Mouse (Mus musculus): ENCODE results near the gene Pml.
"Not testable (repeated sequence)": the region's sequence is repeated elsewhere in the genome, so short reads cannot be mapped to it uniquely, and the experiment has no call there.

Gene Pml

DNA sequence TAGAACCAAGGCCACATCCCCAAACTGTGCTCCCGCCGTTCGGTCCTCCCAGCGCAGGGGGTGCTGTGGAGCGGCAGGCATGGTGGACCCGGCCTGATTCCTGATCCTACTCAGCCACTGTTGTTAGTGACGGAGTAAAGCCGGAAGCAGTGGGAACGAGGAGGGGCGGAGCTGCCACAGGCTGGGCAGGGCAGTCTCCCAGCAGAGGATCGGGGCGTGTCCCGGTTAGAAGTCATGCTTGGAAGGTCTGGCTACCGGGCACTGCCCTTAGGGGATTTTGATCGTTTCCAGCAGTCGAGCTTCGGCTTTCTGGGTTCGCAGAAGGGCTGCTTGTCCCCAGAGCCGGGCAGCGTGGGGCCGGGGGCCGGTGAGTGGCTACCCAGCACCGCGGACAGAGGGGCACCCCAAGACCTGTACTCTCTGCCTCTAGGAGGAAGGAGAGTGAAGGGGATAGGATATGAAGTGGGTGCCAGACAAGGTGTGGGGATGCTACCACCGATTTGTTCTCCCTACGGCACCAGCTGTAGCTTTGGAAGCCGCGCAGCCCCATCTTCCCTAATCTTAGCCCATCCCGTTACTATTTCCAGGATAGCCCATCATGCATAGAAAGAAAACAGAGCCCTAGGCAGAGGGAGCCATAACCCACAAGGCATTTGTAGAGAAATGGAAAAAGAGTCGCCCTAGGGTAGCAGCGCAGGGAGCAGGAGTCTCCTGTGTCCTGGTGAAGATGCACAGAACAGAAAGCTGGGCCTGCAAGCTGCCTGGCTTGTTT is 3.6 kb upstream of the Pml start, which contains the start of gene Stoml1:
Stoml1 (plus strand) TSS at position 132 of the 772 bp plus-strand sequence.
- Histone ChIP-seq H3K36me3 (ENCODE audit: insufficient read depth, low read length) (peaks cover 33% of the 10 kb centered on the region), H3K27me3 (ENCODE audit: insufficient read depth, low read length) (no peaks in the 10 kb centered on the region), H3K4me3 (replicated peaks; ENCODE audit: low read length) (peak within 1 kb of the TSS; percentile 95), H3K4me1 (replicated peaks; ENCODE audit: low read depth, low read length) (peaks cover 74% of the 10 kb centered on the region), H3K9me3 (ENCODE audit: low read length) (no peaks in the 10 kb centered on the region)
- TF ChIP-seq NANOG (IDR thresholded peaks at IDR 0.05; ENCODE audit: borderline replicate concordance, low read length) (no peak), CTCF (conservative IDR thresholded peaks at IDR 0.05; ENCODE audit: low read length) (peak; percentile 72)

DNA sequence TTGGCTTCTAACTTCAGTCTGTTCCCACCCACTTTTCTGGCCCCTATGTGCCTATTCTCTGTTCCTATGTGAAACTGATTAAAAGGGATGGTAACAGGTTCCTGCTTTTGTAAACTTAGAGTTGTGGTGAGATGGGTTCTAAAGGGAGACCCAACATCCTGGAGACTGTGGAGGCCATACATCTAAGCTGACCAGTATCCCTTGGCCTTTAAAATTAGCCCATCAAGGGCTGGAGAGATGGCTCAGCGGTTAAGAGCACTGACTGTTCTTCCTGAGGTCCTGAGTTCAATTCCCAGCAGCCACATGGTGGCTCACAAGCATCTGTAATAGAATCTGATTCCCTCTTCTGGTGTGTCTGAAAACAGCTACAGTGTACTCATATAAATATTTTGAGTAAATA is 1.1 kb upstream of the Pml start:
- not testable (repeated sequence) for H3K9me3 ChIP-seq (ENCODE audit: low read length); H3K27me3 ChIP-seq (ENCODE audit: insufficient read depth, low read length)
- Histone ChIP-seq H3K4me1 (replicated peaks; ENCODE audit: low read depth, low read length) (peaks cover 63% of the 10 kb centered on the region), H3K4me3 (replicated peaks; ENCODE audit: low read length) (peak overlapping the region; percentile 95; the same call in 1 of the 2 replicates), H3K36me3 (ENCODE audit: insufficient read depth, low read length) (peaks cover 24% of the 10 kb centered on the region)

DNA sequence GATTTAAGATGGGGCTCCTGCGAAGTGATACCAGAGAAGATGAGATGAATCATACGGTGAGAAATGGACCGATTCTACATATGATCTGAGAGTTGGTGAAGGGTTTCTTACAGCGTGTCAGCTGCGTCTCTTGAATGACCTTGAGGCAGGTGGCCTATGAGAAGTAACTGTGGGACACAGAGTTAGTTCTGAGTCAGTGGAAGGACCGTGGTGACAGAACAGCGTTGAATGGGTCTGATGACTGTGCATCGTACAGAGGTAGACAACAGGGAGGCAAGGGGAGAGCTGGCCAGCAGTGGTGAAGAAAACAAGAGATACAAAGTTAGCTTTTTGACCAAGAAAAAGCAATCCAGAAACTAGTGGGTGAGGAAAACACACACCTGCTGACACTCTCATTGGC is 736 bp upstream of the Pml start:
- Histone ChIP-seq H3K4me3 (replicated peaks; ENCODE audit: low read length) (peak overlapping the region; percentile 95), H3K9me3 (ENCODE audit: low read length) (no peaks in the 10 kb centered on the region)

DNA sequence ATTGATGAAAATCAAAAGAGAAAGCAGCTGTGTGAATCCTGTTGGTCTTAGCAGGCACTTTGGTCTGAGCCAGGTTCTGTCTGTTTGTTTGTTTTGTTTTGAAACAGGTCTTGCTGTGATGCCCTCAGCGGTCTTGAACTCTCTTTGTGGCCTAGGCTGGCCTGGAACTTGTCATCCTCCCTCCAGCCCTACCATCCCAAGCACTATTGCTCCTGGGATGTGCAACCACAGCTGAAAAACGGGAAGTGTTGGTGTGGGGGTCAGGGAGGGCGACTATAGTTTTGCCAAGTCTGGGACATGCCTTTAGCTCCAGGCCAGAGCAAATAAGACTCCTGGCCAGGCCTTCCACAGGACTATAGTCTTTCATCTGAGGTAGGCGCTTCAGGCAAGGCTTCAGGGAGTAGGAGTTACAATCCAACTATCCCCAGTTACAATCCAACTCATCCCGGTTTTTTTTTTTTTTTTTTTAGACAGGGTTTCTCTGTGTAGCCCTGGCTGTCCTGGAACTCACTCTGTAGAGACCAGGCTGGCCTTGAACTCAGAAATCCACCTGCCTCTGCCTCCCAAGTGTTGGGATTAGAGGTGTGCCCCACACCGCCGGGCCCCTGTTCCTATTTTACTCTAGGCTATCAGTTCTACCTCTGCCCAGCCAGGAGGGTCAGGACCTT is 706 bp downstream of the Pml start:
- TF ChIP-seq POU5F1 (IDR thresholded peaks at IDR 0.05; ENCODE audit: borderline replicate concordance, low read length) (no peak), CTCF (conservative IDR thresholded peaks at IDR 0.05; ENCODE audit: low read length) (no peak), NANOG (IDR thresholded peaks at IDR 0.05; ENCODE audit: borderline replicate concordance, low read length) (no peak)
- H3K4me3 ChIP-seq (replicated peaks; ENCODE audit: low read length), result peak overlapping the region; percentile 95
- H3K4me1 ChIP-seq (replicated peaks; ENCODE audit: low read depth, low read length), result peaks cover 62% of the 10 kb centered on the region
- H3K36me3 ChIP-seq (ENCODE audit: insufficient read depth, low read length), result peaks cover 32% of the 10 kb centered on the region
- no peaks in the 10 kb centered on the region for H3K9me3 ChIP-seq (ENCODE audit: low read length)
- H3K27me3 ChIP-seq (ENCODE audit: insufficient read depth, low read length), result no peaks in the 10 kb centered on the region

More for the DNA sequence above, 736 bp upstream of the Pml start:
- no peaks in the 10 kb centered on the region for H3K27me3 ChIP-seq (ENCODE audit: insufficient read depth, low read length)
- TF ChIP-seq NANOG (IDR thresholded peaks at IDR 0.05; ENCODE audit: borderline replicate concordance, low read length) (no peak), CTCF (conservative IDR thresholded peaks at IDR 0.05; ENCODE audit: low read length) (no peak), POU5F1 (IDR thresholded peaks at IDR 0.05; ENCODE audit: borderline replicate concordance, low read length) (no peak)
- H3K36me3 ChIP-seq (ENCODE audit: insufficient read depth, low read length), result peaks cover 21% of the 10 kb centered on the region
- H3K4me1 ChIP-seq (replicated peaks; ENCODE audit: low read depth, low read length), result peaks cover 61% of the 10 kb centered on the region

DNA sequence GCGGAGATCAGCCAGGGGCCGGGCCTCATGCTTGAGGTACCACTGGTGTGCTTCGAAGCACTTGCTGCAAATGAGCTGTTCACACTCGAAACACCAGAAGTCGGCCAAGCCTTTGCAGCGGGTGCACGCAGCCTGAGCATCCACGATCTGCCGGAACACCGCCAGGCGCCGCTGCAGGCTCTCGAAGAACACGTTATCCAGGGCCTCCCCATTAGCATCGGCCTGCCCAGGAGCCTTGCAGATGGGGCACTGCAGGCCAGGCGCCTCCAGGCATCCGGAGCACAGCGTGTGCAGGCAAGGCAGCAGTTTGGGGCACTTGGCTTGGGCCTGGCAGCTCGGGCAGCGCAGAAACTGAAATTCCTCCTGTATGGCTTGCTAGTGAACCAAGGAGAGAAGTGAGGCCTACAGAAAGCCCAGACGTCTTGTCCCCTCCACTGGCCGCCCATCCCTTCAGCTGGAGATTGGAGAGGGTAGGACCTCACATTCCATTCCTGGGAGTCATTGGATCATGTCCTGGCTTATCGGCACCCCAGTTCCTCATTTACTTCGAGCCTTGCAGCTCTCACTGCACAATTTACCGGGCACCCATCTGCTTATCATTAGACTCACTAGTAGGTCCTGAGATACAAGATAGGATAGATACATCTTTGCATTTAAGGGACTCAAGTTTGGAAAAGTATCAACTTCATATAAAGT is 2.4 kb downstream of the Pml start:
- peaks cover 73% of the 10 kb centered on the region for H3K4me1 ChIP-seq (replicated peaks; ENCODE audit: low read depth, low read length)
- no peaks in the 10 kb centered on the region for H3K9me3 ChIP-seq (ENCODE audit: low read length)
- peak overlapping the region; percentile 95 for H3K4me3 ChIP-seq (replicated peaks; ENCODE audit: low read length)
- TF ChIP-seq CTCF (conservative IDR thresholded peaks at IDR 0.05; ENCODE audit: low read length), result peak; percentile 56
- no peak for TF ChIP-seq POU5F1 (IDR thresholded peaks at IDR 0.05; ENCODE audit: borderline replicate concordance, low read length)
- no peaks in the 10 kb centered on the region for H3K27me3 ChIP-seq (ENCODE audit: insufficient read depth, low read length)
- peaks cover 49% of the 10 kb centered on the region for H3K36me3 ChIP-seq (ENCODE audit: insufficient read depth, low read length)

DNA sequence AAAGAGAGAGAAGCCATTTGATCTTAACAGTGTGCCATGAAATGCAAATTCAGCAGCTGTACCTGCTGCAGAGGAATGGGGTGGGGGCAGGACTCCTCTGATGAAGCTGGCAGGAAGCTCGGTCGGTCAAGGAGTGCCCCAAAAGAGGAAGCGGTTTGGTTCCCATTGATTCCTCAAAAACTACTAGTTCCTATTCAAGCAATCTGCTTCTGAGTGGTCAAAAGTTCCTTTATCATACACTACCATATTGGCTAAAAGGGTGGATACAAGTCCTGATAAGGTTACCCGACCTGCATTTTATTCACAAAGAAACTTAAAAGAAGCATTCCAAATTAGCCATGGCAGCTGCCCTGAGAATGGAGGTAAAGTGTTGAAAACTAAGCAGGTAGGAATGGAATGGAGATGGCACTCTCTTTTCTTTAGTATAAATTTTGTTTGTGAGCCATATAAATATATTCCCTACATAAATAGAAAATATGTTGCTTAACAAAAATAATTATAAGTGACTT is 3.4 kb downstream of the Pml start:
- peaks cover 56% of the 10 kb centered on the region for H3K36me3 ChIP-seq (ENCODE audit: insufficient read depth, low read length)
- no peaks in the 10 kb centered on the region for H3K27me3 ChIP-seq (ENCODE audit: insufficient read depth, low read length)
- no peaks in the 10 kb centered on the region for H3K9me3 ChIP-seq (ENCODE audit: low read length)
- TF ChIP-seq NANOG (IDR thresholded peaks at IDR 0.05; ENCODE audit: borderline replicate concordance, low read length) (no peak), POU5F1 (IDR thresholded peaks at IDR 0.05; ENCODE audit: borderline replicate concordance, low read length) (no peak), CTCF (conservative IDR thresholded peaks at IDR 0.05; ENCODE audit: low read length) (no peak)
- peak overlapping the region; percentile 95 for H3K4me3 ChIP-seq (replicated peaks; ENCODE audit: low read length)
- peaks cover 73% of the 10 kb centered on the region for H3K4me1 ChIP-seq (replicated peaks; ENCODE audit: low read depth, low read length)

DNA sequence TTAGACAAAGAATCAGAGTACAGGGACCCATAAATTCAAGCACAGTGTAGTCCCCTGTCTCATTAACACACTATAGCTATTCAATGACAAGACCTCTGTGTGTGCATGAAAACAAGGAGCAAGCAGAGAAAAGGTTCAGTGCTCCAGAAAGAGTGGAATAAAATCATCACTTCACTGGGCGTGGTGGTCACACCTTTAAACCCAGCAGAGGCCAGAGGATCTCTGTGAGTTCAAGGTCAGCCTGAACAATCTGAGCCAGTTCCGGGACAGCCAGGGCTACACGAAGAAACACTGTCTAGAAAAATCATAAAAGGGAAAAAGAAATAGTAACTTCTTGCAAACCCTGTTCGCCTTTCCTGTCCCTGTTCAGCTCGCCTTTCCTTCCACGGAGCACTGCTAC is 5.9 kb downstream of the Pml start:
- no peaks in the 10 kb centered on the region for H3K9me3 ChIP-seq (ENCODE audit: low read length)
- H3K4me1 ChIP-seq (replicated peaks; ENCODE audit: low read depth, low read length), result peaks cover 80% of the 10 kb centered on the region
- peaks cover 78% of the 10 kb centered on the region for H3K36me3 ChIP-seq (ENCODE audit: insufficient read depth, low read length)
- TF ChIP-seq POU5F1 (IDR thresholded peaks at IDR 0.05; ENCODE audit: borderline replicate concordance, low read length) (no peak), NANOG (IDR thresholded peaks at IDR 0.05; ENCODE audit: borderline replicate concordance, low read length) (no peak)
- no peaks in the 10 kb centered on the region for H3K27me3 ChIP-seq (ENCODE audit: insufficient read depth, low read length)
- peak overlapping the region; percentile 95 for H3K4me3 ChIP-seq (replicated peaks; ENCODE audit: low read length)

DNA sequence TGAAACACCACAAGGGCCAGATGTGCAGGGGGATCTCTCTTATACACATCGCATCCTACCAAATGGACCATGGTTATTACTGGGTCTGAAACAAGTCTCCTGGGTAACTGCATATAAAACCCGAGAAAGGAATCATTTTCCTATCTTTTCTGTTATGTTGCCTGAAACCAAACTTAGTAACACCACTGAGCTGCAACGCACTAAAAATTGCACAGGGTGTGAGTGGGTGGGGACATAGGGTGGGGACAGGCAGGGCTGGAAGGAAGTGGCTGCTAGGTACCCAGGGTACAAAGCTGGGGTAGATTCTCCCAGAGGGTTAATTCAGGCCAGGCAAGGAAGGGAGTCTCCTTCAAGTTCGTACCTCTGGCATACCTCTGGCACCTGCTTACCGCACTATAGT is 6.9 kb downstream of the Pml start:
- peaks cover 82% of the 10 kb centered on the region for H3K36me3 ChIP-seq (ENCODE audit: insufficient read depth, low read length)

More for the DNA sequence above, 6.9 kb downstream of the Pml start:
- H3K9me3 ChIP-seq (ENCODE audit: low read length), result no peaks in the 10 kb centered on the region
- H3K27me3 ChIP-seq (ENCODE audit: insufficient read depth, low read length), result no peaks in the 10 kb centered on the region
- TF ChIP-seq CTCF (conservative IDR thresholded peaks at IDR 0.05; ENCODE audit: low read length) (no peak), NANOG (IDR thresholded peaks at IDR 0.05; ENCODE audit: borderline replicate concordance, low read length) (no peak), POU5F1 (IDR thresholded peaks at IDR 0.05; ENCODE audit: borderline replicate concordance, low read length) (no peak)
- peaks cover 81% of the 10 kb centered on the region for H3K4me1 ChIP-seq (replicated peaks; ENCODE audit: low read depth, low read length)
- H3K4me3 ChIP-seq (replicated peaks; ENCODE audit: low read length), result peak overlapping the region; percentile 95

All from E14TG2a.4 (cell line).